Mouse (Mus musculus) lung, postnatal 0 days (tissue): ENCODE measurements at regions not wholly inside any gene's neighbourhood (a gene's known extent, or its start where the extent isn't known, plus 50 kb on each side); places are given as distances from the start of the nearest gene placed in this dataset.

Experiments used
- CTCF ChIP-seq: IDR thresholded peaks from 2 replicates; pipeline ENCODE4 v1.5.1; 2016; ENCODE audit warnings: antibody characterized with exemption, mild to moderate bottlenecking
- EP300 ChIP-seq: IDR thresholded peaks from 2 replicates; pipeline ENCODE4 v1.6.1; 2016; ENCODE audit warnings: antibody characterized with exemption, mild to moderate bottlenecking, control low read depth

- TF ChIP-seq CTCF: no peak
- no peak for TF ChIP-seq EP300
Observed at GRCm38 (mm10) chr11:117415466-117415865, 68.7 kb upstream of the Gm11733 start.
